Mouse (Mus musculus): ENCODE results near the gene Cuedc2.
A peak's percentile ranks its signal among the peaks of the same experiment; 100 is the strongest.

Gene Cuedc2

GRCm38 (mm10) chr19:46338331-46338936 is at the start of gene Cuedc2:
TSS of gene Cuedc2 (minus strand) at chr19:46338702.
- DNase-seq = peak; percentile 99 to 100

- no peak for DNase-seq
Measured at GRCm38 (mm10) chr19:46382275-46382674, 43.8 kb upstream of the Cuedc2 start.

DNA sequence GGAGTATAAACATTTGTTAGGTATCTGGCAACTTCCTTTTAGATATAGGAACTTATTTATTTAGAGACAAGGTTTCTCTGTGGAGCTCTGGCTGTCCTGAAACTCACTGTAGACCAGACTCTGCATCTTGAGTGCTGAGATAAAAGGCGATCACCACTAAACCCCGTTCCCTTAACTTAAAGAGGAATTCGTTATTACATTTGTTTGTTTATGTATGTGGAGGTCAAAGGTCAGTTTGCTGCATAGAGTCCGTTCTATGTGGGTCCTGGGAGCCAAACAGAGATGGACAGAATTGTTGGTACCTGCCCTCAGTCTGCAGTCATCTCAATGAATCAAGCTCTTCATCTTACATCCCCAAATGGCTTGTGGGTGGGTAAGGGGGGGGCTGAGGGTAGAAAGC is 37.4 kb upstream of the Cuedc2 start:
- DNase-seq = no peak

DNA sequence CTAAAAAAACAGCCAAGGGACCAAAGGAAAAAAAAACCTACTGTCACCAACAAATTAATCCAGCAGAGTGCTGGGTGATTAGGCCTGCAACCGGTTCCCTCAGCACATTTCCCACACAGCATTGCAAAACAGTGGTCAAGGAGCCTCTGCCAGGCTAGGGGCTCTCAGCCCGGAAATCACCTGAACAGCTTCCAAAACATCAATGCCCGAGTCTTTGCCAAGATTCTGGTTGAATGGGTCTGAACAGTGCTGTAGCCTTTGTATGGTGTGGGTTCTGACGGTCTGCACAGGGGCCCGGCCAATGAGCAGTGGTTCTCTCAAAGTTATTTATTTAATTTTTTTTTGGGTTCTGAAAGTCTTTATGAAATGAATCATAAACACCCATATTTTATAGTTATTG is 37.0 kb upstream of the Cuedc2 start:
- peak; percentile 71 to 82 for DNase-seq

GRCm38 (mm10) chr19:46374477-46375088 is 36.1 kb upstream of the Cuedc2 start:
- DNase-seq = peak; percentile 46 to 51

GRCm38 (mm10) chr19:46369204-46369603 is 30.7 kb upstream of the Cuedc2 start:
- peak; percentile 81 to 85 for DNase-seq

- DNase-seq = peak in 1 of 2 experiments; percentile 33
Measured at GRCm38 (mm10) chr19:46367798-46368590, 29.5 kb upstream of the Cuedc2 start.

- no peak for DNase-seq
Measured at GRCm38 (mm10) chr19:46363294-46364009, 24.9 kb upstream of the Cuedc2 start.

GRCm38 (mm10) chr19:46362104-46362503 is 23.6 kb upstream of the Cuedc2 start:
- peak; percentile 47 to 59 for DNase-seq

DNA sequence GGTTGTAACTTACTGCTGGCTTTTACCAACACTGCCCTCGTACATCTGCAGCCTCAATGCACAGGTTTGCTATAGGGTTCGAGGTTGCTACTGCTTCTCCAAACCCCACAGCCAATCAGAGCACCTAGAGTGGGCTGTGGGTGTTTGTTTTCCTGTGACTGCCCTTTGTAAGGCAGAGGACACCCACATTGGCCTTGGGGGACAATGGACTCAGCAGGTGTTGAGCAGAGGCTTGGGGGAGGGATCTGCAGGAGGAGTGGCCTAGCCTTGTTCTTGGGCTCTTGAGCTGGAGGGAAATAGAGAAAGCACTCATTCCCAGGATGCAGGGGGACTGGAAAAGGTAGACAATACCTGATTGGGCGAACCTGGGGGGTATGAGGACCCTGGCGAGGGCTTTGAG is 19.9 kb upstream of the Cuedc2 start:
- DNase-seq = no peak

DNA sequence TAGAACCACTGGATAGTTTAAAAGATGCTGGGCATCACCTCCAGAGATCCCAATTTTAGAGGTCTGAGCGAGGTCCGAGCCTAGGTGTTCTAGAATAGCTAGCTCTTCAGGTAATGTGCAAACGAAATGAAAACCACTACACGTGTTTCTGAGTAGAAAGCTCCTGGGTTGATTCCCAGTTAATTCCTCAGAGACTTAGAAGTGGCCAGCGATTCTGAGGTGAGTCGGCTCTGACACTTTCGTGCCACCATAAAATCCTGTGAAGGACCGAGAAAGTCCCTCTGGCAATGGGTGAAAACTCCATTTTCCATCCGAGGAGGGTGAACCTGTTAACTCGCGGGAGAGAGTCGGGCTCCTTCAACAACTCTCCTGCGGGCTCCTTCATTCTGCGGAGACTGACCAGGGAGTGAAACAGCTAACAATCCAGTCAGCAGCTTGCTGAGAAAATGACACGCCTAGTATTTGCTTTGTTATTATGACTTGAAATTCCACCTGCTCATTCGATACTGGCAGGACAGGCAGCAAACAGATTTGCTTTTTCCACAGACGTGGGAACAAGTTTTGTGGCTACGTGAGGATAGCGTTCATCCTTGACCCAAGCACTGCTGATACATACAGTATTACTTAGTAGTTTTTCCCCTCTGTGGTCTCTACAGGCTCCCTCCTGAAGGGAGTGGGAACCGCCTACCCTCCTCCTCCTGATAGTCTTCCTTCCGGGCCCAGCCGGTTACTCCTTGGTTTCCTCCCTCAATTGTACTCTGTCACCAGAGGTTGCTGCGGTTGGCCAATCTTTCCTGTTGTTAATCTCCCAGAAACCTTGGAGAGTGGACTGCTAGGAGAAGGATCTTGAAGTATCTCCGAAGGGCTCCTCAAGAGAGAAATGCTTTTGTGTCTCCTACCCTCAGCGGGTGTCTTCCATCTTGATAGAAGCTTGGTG is 19.1 kb upstream of the Cuedc2 start:
- DNase-seq = peak in 1 of 2 experiments; percentile 60

GRCm38 (mm10) chr19:46356701-46357138 is 18.2 kb upstream of the Cuedc2 start:
- DNase-seq = peak; percentile 96 to 99

GRCm38 (mm10) chr19:46350168-46350932 is 11.8 kb upstream of the Cuedc2 start, which contains the start of gene 2310034G01Rik:
TSS of gene 2310034G01Rik (minus strand) at chr19:46350302.
- peak; percentile 72 to 79 for DNase-seq

GRCm38 (mm10) chr19:46349550-46349949 is 11.0 kb upstream of the Cuedc2 start:
- DNase-seq = peak in 1 of 2 experiments; percentile 22

- DNase-seq = peak; percentile 91 to 97
Measured at GRCm38 (mm10) chr19:46348761-46349458, 10.4 kb upstream of the Cuedc2 start.

DNA sequence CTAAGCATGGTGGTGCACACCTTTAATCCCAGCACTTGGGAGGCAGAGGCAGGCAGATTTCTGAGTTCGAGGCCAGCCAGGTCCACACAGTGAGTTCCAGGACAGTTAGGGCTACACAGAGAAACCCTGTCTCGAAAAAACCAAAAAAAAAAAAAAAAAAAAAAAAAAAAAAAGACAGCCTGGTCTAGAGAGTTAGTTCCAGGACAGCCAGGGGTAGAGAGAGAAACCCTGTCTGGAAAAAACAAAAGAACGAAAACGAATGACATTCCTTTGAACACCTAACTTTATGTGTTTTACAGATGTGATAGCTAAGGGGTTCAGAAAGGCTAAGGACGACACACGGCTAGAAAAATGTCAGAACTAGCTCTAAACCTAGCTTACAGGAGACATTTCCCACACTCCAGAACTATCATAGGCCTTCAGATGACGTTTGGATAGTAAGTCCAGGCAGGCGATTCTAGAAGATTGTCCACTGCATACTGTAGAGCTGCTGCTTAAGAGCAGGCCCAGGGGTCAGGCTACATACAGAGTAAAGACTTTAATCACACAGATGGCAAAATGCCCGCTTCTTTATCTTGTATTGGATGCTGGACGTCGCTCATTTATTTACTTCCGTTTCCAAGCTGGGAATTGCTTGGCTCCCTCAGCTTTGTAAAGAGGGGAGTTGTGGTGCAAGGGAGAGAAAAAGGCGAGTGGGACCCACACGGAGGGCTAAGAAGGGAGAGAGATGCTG is 9.6 kb upstream of the Cuedc2 start:
- DNase-seq = no peak

DNA sequence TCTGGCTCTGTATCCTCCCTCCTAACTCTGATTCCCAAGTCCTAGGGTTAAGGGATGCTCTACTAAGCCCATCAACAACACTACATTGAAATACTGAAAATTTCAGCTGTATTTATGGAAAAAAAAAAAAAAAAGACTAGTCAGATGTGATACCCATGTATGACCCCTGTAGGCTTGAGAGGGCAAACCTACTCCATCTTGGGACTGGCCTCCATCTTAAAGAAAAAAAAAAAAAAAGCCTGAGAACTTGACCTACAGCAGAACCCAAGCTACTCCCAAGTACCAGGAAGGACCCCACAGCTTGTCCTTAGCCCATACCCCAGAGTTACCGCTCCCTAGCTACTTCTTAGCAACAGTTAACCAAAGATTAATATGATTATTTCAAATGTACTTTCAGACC is 8.6 kb upstream of the Cuedc2 start:
- no peak for DNase-seq

- DNase-seq = no peak
Measured at GRCm38 (mm10) chr19:46344710-46345419, 6.4 kb upstream of the Cuedc2 start.
